Mouse (Mus musculus) lung, adult 2 months (tissue): ENCODE results near the gene Jmjd1c. TPM values are rescaled to one million over a fixed set of nuclear protein-coding genes. Genes with fewer than 3 reads are reported as not detected.

Experiments
- DNase-seq: peaks from one replicate; pipeline ENCODE4 v3.0.0; 2022
- H3K4me1 ChIP-seq: fragments of 200-500 bp; 2 replicates; pipeline ENCODE4 v1.6.1; 2011; ENCODE audit warnings: low read length; ENCODE audit not compliant: control insufficient read depth, insufficient read depth
- H3K4me3 ChIP-seq: fragments of 200-500 bp; replicated peaks from 2 replicates; pipeline ENCODE3; 2011; ENCODE audit warnings: low read depth, mild to moderate bottlenecking, control low read depth, low read length; ENCODE audit errors: extremely low read depth
- CTCF ChIP-seq: fragments of 200-500 bp; IDR thresholded peaks from 2 replicates; pipeline ENCODE4 v1.5.1; 2011; ENCODE audit warnings: mild to moderate bottlenecking, low read length, control low read depth; ENCODE audit not compliant: insufficient read depth
- POLR2A ChIP-seq: fragments of 200-500 bp; IDR thresholded peaks from 2 replicates; pipeline ENCODE4 v1.6.1; 2011; ENCODE audit warnings: low read depth, mild to moderate bottlenecking, control low read depth, low read length, borderline replicate concordance; ENCODE audit errors: extremely low read depth
- WGBS: fragments of 180-500 bp; shearing (Covaris S2); methylation state at CpG from one replicate; pipeline ENCODE4 v1.1.7; 2018; 5-methylcytosine and 5-hydroxymethylcytosine counted together
- polyA plus RNA-seq: library from polyadenylated mRNA; depleted of rRNA; stranded (reverse); fragments of >200 nt; gene quantifications from 2 replicates; pipeline ENCODE4 v1.2.3, GENCODE M21; 2012

The Jmjd1c gene
- polyA plus RNA-seq, 1 experiment, result 16.4 TPM

DNA sequence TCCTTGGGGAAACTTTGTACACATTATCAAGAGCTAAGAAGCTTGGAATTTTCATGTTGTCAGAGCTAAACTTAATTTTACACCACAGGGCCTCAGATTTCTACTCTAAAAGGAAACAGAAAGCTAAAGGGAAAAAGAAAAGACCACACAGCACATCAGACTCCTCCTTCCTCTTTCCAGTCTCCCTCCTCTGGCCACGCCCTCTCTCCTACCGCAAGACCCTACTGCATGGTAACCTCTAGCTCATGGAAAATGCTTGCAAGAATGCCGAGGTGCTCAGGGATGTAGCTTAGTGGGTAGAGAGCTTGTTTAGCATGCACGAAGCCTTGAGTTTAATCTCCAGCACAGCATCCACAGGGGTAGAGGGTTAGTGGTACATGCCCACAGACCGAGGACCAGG lies 24.0 kb upstream of the Jmjd1c start:
- no peak for DNase-seq
- no peak overlapping the region for H3K4me3 ChIP-seq

DNA sequence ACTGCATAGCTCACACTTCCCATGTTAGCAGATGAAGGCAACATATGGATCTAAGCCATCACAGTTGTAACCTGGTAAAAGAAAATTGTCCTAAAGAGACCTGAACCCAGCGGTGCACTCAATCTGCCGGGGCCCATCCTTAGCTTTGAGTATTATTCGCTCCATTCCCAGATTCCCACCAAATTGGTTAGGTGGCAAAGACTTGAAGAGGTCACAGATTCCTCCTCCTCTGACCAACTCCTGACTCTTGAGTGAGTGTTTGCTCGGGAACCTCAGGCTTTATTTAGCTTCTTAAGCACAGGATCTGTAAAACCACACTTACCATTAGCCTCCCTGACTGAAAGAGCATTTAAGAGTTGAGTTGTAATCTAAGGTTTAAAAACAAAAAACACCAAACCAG lies 23.3 kb upstream of the Jmjd1c start:
- Histone ChIP-seq H3K4me3 (no peak overlapping the region), H3K4me1 (peaks cover 11% of the 10 kb centered on the region)
- no peak for TF ChIP-seq POLR2A
- no peak for TF ChIP-seq CTCF
- WGBS, result 77% methylated on average over 4 of the region's 4 CpGs
- DNase-seq, result no peak

More for the DNA sequence above, 24.0 kb upstream of the Jmjd1c start:
- peaks cover 11% of the 10 kb centered on the region for H3K4me1 ChIP-seq
- no peak for TF ChIP-seq CTCF
- TF ChIP-seq POLR2A, result no peak
- 60% methylated on average over 5 of the region's 5 CpGs for WGBS

GRCm38 (mm10) chr10:67073577-67073976 lies 22.3 kb upstream of the Jmjd1c start:
- peaks cover 11% of the 10 kb centered on the region for H3K4me1 ChIP-seq
- no peak overlapping the region for H3K4me3 ChIP-seq
- 91% methylated on average over 8 of the region's 8 CpGs for WGBS
- DNase-seq, result no peak
- no peak for TF ChIP-seq CTCF
- TF ChIP-seq POLR2A, result no peak

DNA sequence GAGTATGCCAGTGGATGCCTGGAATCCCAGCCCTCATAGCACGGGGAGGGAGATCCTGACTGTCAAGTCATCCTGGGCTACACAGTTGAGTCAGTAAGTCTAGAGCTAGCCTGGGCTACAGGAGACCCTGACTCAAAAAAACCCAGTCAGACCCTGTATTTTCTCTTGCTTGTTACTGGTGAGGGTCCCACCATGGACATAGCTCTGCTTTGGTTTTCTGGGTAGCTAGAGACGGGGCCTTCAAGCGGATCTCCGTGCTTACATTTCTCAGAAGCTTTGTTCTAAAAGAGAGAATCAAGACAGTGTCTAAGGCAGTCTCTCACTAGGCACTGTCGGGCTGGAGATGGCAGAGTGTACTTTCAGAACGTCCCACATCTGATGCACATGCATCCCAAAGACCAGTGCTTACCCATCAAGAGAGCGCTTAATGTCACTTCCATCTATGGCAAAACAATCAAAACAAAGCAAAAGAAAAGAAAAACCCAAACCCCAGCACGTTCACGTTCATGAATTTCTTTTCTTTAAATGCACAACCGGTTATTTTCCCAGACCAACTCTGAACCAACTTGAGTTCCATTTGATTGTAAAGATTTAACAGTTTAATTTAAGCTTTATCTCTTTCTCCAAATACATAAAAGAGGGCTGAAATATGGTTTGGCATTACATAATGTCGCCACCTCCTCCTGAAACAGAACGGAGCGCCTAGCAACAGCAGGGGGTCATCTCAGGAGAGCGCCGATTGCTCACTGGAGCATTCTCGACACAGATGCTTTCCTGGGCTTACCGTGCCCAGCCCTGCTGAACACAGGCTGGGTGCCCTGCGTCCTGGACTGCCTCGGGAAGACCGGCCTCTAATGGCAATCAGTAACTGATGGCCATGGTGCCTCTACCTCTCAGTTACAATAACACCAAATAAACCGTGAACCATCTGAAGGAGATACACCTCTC lies 19.7 kb upstream of the Jmjd1c start:
- Histone ChIP-seq H3K4me1 (peaks cover 11% of the 10 kb centered on the region), H3K4me3 (no peak overlapping the region)
- DNase-seq, result no peak
- TF ChIP-seq CTCF, result no peak
- TF ChIP-seq POLR2A, result no peak
- 70% methylated on average over 21 of the region's 21 CpGs for WGBS

- TF ChIP-seq CTCF (no peak), POLR2A (no peak)
- H3K4me3 ChIP-seq, result no peak overlapping the region
- 58% methylated on average over 4 of the region's 4 CpGs for WGBS
- no peak for DNase-seq
- peaks cover 5% of the 10 kb centered on the region; the same call in 1 of the 2 replicates for H3K4me1 ChIP-seq
These were observed 16.9 kb upstream of the Jmjd1c start for GRCm38 (mm10) chr10:67079030-67079429.

DNA sequence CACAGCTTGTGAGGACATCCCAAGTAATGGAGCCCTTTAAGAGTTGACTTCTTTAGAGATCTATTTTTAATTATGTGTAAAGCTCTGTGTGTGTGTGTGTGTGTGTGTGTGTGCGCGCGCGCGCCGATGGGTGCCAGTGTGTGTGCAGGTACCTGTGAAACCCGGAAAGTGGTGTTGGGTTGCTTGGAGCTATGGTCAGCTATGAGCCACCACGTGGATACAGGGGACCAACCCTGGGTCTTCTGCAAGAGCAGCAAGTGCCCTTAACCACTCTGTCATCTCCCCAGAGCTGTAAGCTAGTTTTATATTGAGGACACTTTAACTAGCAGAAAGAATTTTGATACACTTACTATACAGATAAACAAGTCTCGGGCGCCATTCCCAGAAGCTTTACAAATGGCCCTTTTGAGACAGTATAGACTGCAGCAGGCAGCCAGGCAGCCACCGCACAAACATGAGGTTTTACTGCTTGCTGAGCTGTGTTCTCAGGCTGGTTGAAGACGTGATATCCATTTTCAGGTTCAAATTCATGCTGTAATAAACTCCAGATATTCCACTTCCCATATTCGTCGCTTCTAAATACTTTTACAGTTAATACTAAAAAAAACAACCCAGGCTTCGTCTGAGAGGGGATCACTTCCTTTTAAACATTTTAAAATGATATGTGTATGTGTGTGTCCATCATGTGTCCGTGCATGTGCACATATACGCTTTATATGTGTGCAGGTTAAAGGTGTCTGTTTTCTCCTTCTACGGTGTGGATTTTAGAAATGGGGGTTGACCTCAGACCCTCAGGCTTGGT lies 14.5 kb upstream of the Jmjd1c start:
- 75% methylated on average over 18 of the region's 18 CpGs for WGBS
- TF ChIP-seq CTCF (no peak), POLR2A (no peak)
- H3K4me3 ChIP-seq, result no peak overlapping the region
- H3K4me1 ChIP-seq, result peaks cover 5% of the 10 kb centered on the region; the same call in 1 of the 2 replicates
- no peak for DNase-seq

DNA sequence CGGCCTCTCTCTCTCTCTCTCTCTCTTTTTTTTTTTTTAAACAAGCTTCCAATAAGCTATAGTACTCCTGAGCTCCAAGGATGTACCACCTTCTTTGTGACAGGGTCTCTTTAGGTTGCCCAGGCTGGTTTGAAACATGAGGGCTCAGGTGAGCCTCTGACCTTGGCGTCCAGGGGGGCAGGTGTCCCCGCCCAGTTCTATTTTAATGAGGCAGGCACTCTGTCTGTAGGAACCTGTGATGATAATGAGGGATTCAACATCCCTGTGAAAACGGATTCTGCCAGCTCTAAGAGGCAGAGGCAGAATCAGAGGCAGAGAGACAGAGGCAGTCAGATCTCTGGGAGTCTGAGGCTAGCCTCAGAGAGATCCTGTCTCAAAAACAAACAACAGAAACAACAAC lies 13.4 kb upstream of the Jmjd1c start:
- no peak for DNase-seq
- 91% methylated on average over 4 of the region's 4 CpGs for WGBS
- H3K4me1 ChIP-seq, result peaks cover 5% of the 10 kb centered on the region; the same call in 1 of the 2 replicates
- TF ChIP-seq POLR2A, result no peak
- TF ChIP-seq CTCF, result no peak
- no peak overlapping the region for H3K4me3 ChIP-seq

DNA sequence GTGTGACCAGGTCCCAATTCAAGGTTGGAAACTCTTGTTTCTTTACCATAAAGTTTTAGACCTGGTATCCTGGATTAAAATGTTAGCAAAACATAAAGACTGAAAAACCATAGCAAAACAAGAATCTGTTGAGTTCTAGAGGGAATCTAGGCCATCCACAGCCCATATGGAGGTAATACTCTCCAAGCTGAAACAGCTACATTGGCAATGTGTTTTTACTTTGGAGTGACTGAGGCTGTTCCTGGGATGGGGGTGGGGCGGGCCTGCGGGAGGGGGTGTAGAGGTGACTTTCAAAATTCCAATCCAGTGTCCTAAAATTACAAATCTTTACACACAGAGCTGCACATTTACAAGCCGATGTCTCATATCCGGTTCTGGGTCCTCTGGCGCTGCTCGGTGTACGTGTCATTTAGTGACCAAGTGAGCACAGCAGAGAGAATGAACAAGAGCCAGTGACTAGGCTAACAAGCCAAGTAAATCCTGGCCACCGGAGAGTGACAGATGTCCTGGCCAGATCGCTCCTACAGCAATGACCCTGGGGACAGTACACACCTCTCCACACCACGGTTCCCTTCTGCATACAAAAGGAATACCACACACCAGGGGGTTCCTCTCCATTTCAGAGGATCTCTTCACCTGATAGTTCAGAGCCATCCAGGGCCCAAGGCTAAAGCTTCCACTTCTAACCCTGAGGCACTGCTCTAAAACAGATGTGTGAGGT lies 12.3 kb upstream of the Jmjd1c start:
- Histone ChIP-seq H3K4me1 (peaks cover 5% of the 10 kb centered on the region; the same call in 1 of the 2 replicates), H3K4me3 (no peak overlapping the region)
- no peak for TF ChIP-seq POLR2A
- TF ChIP-seq CTCF, result no peak
- DNase-seq, result no peak
- 84% methylated on average over 10 of the region's 10 CpGs for WGBS

DNA sequence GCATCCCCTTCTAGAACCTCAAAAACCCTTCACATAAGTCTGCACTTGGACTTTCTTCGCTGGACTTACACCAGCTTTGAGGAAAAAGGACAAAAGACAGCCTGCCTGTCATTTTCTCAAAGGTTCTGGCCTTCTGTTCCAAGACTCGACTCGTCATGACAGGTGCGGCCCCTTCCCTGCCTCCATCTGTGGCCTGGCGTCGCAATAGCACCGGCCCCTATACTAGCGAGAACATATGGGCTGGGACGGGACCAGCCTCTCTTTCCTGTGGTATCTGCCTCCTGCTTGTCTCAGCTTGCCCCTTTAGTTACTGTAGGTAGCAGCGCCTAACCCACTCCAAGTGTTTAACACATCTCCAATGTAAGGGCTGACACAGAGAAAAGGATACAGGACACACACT lies 10.8 kb upstream of the Jmjd1c start:
- WGBS, result 89% methylated on average over 10 of the region's 10 CpGs
- H3K4me3 ChIP-seq, result no peak overlapping the region
- H3K4me1 ChIP-seq, result peaks cover 4% of the 10 kb centered on the region; the same call in 1 of the 2 replicates
- no peak for TF ChIP-seq POLR2A
- no peak for TF ChIP-seq CTCF
- no peak for DNase-seq
